Mouse (Mus musculus): Measurements from ENCODE around the gene C130074G19Rik.

- TF ChIP-seq EP300 (IDR thresholded peaks at IDR 0.05; ENCODE audit: low read depth) (no peak), CTCF (IDR thresholded peaks at IDR 0.05; ENCODE audit: low read depth) (no peak)
These were observed 5.7 kb downstream of the C130074G19Rik start for GRCm38 (mm10) chr1:184877306-184877705.

Measured in liver, embryonic 14.5 days (tissue).